Mouse (Mus musculus): Measurements from ENCODE around the gene Mtmr4.

The Mtmr4 gene

GRCm38 (mm10) chr11:87615952-87616351 lies 24.0 kb downstream of the Mtmr4 start:
- DNase-seq, result no peak

- DNase-seq, result peak; percentile 88
Measured at GRCm38 (mm10) chr11:87616790-87617474, 25.0 kb downstream of the Mtmr4 start, which contains the start of gene Hsf5. Gene Hsf5, plus strand, starts transcription at chr11:87617164.

GRCm38 (mm10) chr11:87617606-87618005 lies 25.6 kb downstream of the Mtmr4 start:
- DNase-seq, result no peak

GRCm38 (mm10) chr11:87623160-87623559 lies 31.2 kb downstream of the Mtmr4 start:
- peak; percentile 50 for DNase-seq

- peak; percentile 68 for DNase-seq
Measured at GRCm38 (mm10) chr11:87629859-87630258, 37.9 kb downstream of the Mtmr4 start.

GRCm38 (mm10) chr11:87638793-87639192 lies 46.8 kb downstream of the Mtmr4 start:
- DNase-seq, result no peak

GRCm38 (mm10) chr11:87639206-87639605 lies 47.2 kb downstream of the Mtmr4 start:
- peak; percentile 97 for DNase-seq

GRCm38 (mm10) chr11:87642865-87643264 lies 50.9 kb downstream of the Mtmr4 start:
- DNase-seq, result no peak

GRCm38 (mm10) chr11:87654693-87655092 lies 62.7 kb downstream of the Mtmr4 start:
- no peak for DNase-seq

GRCm38 (mm10) chr11:87659216-87659615 lies 67.3 kb downstream of the Mtmr4 start:
- no peak for DNase-seq

GRCm38 (mm10) chr11:87662407-87662806 lies 70.4 kb downstream of the Mtmr4 start, which contains the start of gene Rnf43:
Gene Rnf43, plus strand, starts transcription at chr11:87662722.
- peak; percentile 95 for DNase-seq

GRCm38 (mm10) chr11:87662822-87663221 lies 70.9 kb downstream of the Mtmr4 start:
- DNase-seq, result peak; percentile 72

- DNase-seq, result no peak
Measured at GRCm38 (mm10) chr11:87663948-87664347, 72.0 kb downstream of the Mtmr4 start.

- peak; percentile 76 for DNase-seq
Measured at GRCm38 (mm10) chr11:87664521-87664920, 72.6 kb downstream of the Mtmr4 start.

- peak; percentile 33 for DNase-seq
Measured at GRCm38 (mm10) chr11:87665224-87665623, 73.3 kb downstream of the Mtmr4 start.

GRCm38 (mm10) chr11:87665658-87666057 lies 73.7 kb downstream of the Mtmr4 start:
- DNase-seq, result peak; percentile 18
